Mouse (Mus musculus): Measurements from ENCODE around the gene Rps6kb2. TPM values are rescaled to one million over a fixed set of nuclear protein-coding genes. Genes with fewer than 3 reads are reported as not detected.
"Not testable (repeated sequence)": the region's sequence is repeated elsewhere in the genome, so short reads cannot be mapped to it uniquely, and the experiment has no call there.

The Rps6kb2 gene
- total RNA-seq, 1 experiment = 19.7 TPM

GRCm38 (mm10) chr19:4126759-4127495 is 36.2 kb downstream of the Rps6kb2 start:
- in situ Hi-C loops (cut with MboI; ENCODE audit: low sequenced_read_pairs in 2 of 2, unreplicated experiment in 2 of 2) = no loop called here
- H3K36me3 ChIP-seq (ENCODE audit: control insufficient read depth, insufficient read depth, low read length, poor library complexity, severe bottlenecking) = peaks cover 16% of the 10 kb centered on the region; the same call in 1 of the 2 replicates
- DNase-seq (ENCODE audit: low read depth, low spot score) = no peak
- H3K9ac ChIP-seq (ENCODE audit: insufficient read depth, low read depth, low read length, poor library complexity, severe bottlenecking) = peak overlapping the region; percentile 94; the same call in 1 of the 2 replicates
- H3K4me3 ChIP-seq (ENCODE audit: insufficient read depth in 1 of 2, low read depth in 1 of 2, low read length in 2 of 2, poor library complexity in 1 of 2, severe bottlenecking in 1 of 2) = peak overlapping the region; percentile 79 to 90
- no peak for TF ChIP-seq CHD2 (IDR thresholded peaks at IDR 0.05; ENCODE audit: low read depth, low read length)
- no peak for TF ChIP-seq HCFC1 (IDR thresholded peaks at IDR 0.05; ENCODE audit: borderline replicate concordance, insufficient read depth, low read length)
- no peak for TF ChIP-seq ZC3H11A (IDR thresholded peaks at IDR 0.05; ENCODE audit: borderline replicate concordance, low read depth, low read length)
- TF ChIP-seq MAFK (IDR thresholded peaks at IDR 0.05; ENCODE audit: insufficient read depth, low read depth, low read length) = no peak
- TF ChIP-seq ZNF384 (IDR thresholded peaks at IDR 0.05; ENCODE audit: low read depth, low read length) = no peak
- peaks cover 0 to 6% of the 10 kb centered on the region in 2 experiments; a peak in 2 of 4 replicates for H3K4me1 ChIP-seq (ENCODE audit: control insufficient read depth in 2 of 2, insufficient read depth in 2 of 2, low read length in 2 of 2, poor library complexity in 1 of 2)
- H3K9me3 ChIP-seq (ENCODE audit: control insufficient read depth, insufficient read depth, low read depth, low read length) = no peaks in the 10 kb centered on the region
- H3K27ac ChIP-seq (ENCODE audit: insufficient read depth, low read depth, low read length, poor library complexity, severe bottlenecking) = no peak overlapping the region

- Histone ChIP-seq H3K4me1 (ENCODE audit: control insufficient read depth in 2 of 2, insufficient read depth in 2 of 2, low read length in 2 of 2, poor library complexity in 1 of 2) (peaks cover 0 to 3% of the 10 kb centered on the region in 2 experiments; a peak in 2 of 4 replicates), H3K27ac (ENCODE audit: insufficient read depth, low read depth, low read length, poor library complexity, severe bottlenecking) (no peak within 1 kb of the TSS), H3K9ac (ENCODE audit: insufficient read depth, low read depth, low read length, poor library complexity, severe bottlenecking) (peak within 1 kb of the TSS; percentile 94), H3K4me3 (ENCODE audit: insufficient read depth in 1 of 2, low read depth in 1 of 2, low read length in 2 of 2, poor library complexity in 1 of 2, severe bottlenecking in 1 of 2) (peak within 1 kb of the TSS; percentile 79 to 90), H3K36me3 (ENCODE audit: control insufficient read depth, insufficient read depth, low read length, poor library complexity, severe bottlenecking) (peaks cover 9% of the 10 kb centered on the region; the same call in 1 of the 2 replicates), H3K9me3 (ENCODE audit: control insufficient read depth, insufficient read depth, low read depth, low read length) (no peaks in the 10 kb centered on the region)
- TF ChIP-seq CHD2 (IDR thresholded peaks at IDR 0.05; ENCODE audit: low read depth, low read length) (peak; percentile 98), ZNF384 (IDR thresholded peaks at IDR 0.05; ENCODE audit: low read depth, low read length) (no peak), ZC3H11A (IDR thresholded peaks at IDR 0.05; ENCODE audit: borderline replicate concordance, low read depth, low read length) (no peak), MAFK (IDR thresholded peaks at IDR 0.05; ENCODE audit: insufficient read depth, low read depth, low read length) (no peak), HCFC1 (IDR thresholded peaks at IDR 0.05; ENCODE audit: borderline replicate concordance, insufficient read depth, low read length) (peak; percentile 82)
- in situ Hi-C loops (cut with MboI; ENCODE audit: low sequenced_read_pairs in 2 of 2, unreplicated experiment in 2 of 2) = no loop called here
- DNase-seq (ENCODE audit: low read depth, low spot score) = peak; percentile 93
Measured at GRCm38 (mm10) chr19:4125741-4126696, 37.1 kb downstream of the Rps6kb2 start, which contains the start of gene Aip. TSS of gene Aip (minus strand) at chr19:4125858.

- Histone ChIP-seq H3K9ac (ENCODE audit: insufficient read depth, low read depth, low read length, poor library complexity, severe bottlenecking) (peak overlapping the region; percentile 63), H3K4me3 (ENCODE audit: insufficient read depth in 1 of 2, low read depth in 1 of 2, low read length in 2 of 2, poor library complexity in 1 of 2, severe bottlenecking in 1 of 2) (peak overlapping the region in 1 of 2 experiments; percentile 34; a peak in 1 of 4 replicates)
- H3K4me1 ChIP-seq (ENCODE audit: control insufficient read depth in 2 of 2, insufficient read depth in 2 of 2, low read length in 2 of 2, poor library complexity in 1 of 2); in situ Hi-C loops (cut with MboI; ENCODE audit: low sequenced_read_pairs in 2 of 2, unreplicated experiment in 2 of 2); H3K9me3 ChIP-seq (ENCODE audit: control insufficient read depth, insufficient read depth, low read depth, low read length); DNase-seq (ENCODE audit: low read depth, low spot score); H3K27ac ChIP-seq (ENCODE audit: insufficient read depth, low read depth, low read length, poor library complexity, severe bottlenecking); H3K36me3 ChIP-seq (ENCODE audit: control insufficient read depth, insufficient read depth, low read length, poor library complexity, severe bottlenecking): not testable (repeated sequence)
Measured at GRCm38 (mm10) chr19:4125268-4125667, 37.9 kb downstream of the Rps6kb2 start.

GRCm38 (mm10) chr19:4124432-4124831 is 38.7 kb downstream of the Rps6kb2 start:
- no peak for DNase-seq (ENCODE audit: low read depth, low spot score)
- Histone ChIP-seq H3K9me3 (ENCODE audit: control insufficient read depth, insufficient read depth, low read depth, low read length) (no peaks in the 10 kb centered on the region), H3K27ac (ENCODE audit: insufficient read depth, low read depth, low read length, poor library complexity, severe bottlenecking) (no peak overlapping the region), H3K4me3 (ENCODE audit: insufficient read depth in 1 of 2, low read depth in 1 of 2, low read length in 2 of 2, poor library complexity in 1 of 2, severe bottlenecking in 1 of 2) (no peak overlapping the region), H3K9ac (ENCODE audit: insufficient read depth, low read depth, low read length, poor library complexity, severe bottlenecking) (no peak overlapping the region), H3K4me1 (ENCODE audit: control insufficient read depth in 2 of 2, insufficient read depth in 2 of 2, low read length in 2 of 2, poor library complexity in 1 of 2) (peaks cover 0 to 7% of the 10 kb centered on the region in 2 experiments; a peak in 1 of 4 replicates), H3K36me3 (ENCODE audit: control insufficient read depth, insufficient read depth, low read length, poor library complexity, severe bottlenecking) (peaks cover 9% of the 10 kb centered on the region; the same call in 1 of the 2 replicates)
- no peak for TF ChIP-seq CHD2 (IDR thresholded peaks at IDR 0.05; ENCODE audit: low read depth, low read length)
- no peak for TF ChIP-seq HCFC1 (IDR thresholded peaks at IDR 0.05; ENCODE audit: borderline replicate concordance, insufficient read depth, low read length)
- no peak for TF ChIP-seq MAFK (IDR thresholded peaks at IDR 0.05; ENCODE audit: insufficient read depth, low read depth, low read length)
- no peak for TF ChIP-seq ZC3H11A (IDR thresholded peaks at IDR 0.05; ENCODE audit: borderline replicate concordance, low read depth, low read length)
- no peak for TF ChIP-seq ZNF384 (IDR thresholded peaks at IDR 0.05; ENCODE audit: low read depth, low read length)
- in situ Hi-C loops (cut with MboI; ENCODE audit: low sequenced_read_pairs in 2 of 2, unreplicated experiment in 2 of 2) = no loop called here
